In genomic region chr6:83121863-83122710, GRCm38 (mm10) we compare ENCODE assay signal across 7 mouse cellular contexts. TPM values are rescaled to one million over a fixed set of nuclear protein-coding genes. Genes with fewer than 3 reads are reported as not detected.
DNase-seq lines count a peak whose midpoint lies in the region; ATAC-seq and TF ChIP-seq lines count a peak whose summit lies in the region.

No protein-coding gene starts in this region.

- DNase-seq in left cerebral cortex, adult 2 months (ENCODE audit: extremely low spot score in 1 of 2, low spot score in 2 of 2), result no peak
- no peak for DNase-seq in left cerebral cortex, postnatal 25 days (ENCODE audit: low spot score in 2 of 2)
- peak; percentile 54 for DNase-seq in liver
- DNase-seq in left cerebral cortex, adult 8-10 months (ENCODE audit: low spot score in 2 of 2), result no peak

- H3K4me1 ChIP-seq in brown adipose tissue, adult 24 weeks (ENCODE audit: control insufficient read depth, insufficient read depth, insufficient read length, low read length), result peaks cover 8% of the 10 kb centered on the region; the same call in 1 of the 2 replicates
- H3K4me1 ChIP-seq in forebrain, embryonic 12.5 days, result peaks cover 52% of the 10 kb centered on the region
- H3K4me1 ChIP-seq in olfactory bulb, adult 2 months (ENCODE audit: control insufficient read depth, insufficient read depth, low read length), result peaks cover 27% of the 10 kb centered on the region

- 2% methylated on average over 38 of the region's 52 CpGs for WGBS in forebrain, embryonic 12.5 days
- WGBS in olfactory bulb, adult 2 months, result 2% methylated on average over 52 of the region's 52 CpGs

- H3K4me2 ChIP-seq in forebrain, embryonic 12.5 days, result peak overlapping the region; percentile 94

- intact Hi-C loops in left cerebral cortex, adult 2 months (cut with DNase I), result no loop called here
- intact Hi-C loops in left cerebral cortex, postnatal 25 days (cut with DNase I), result no loop called here

- TF ChIP-seq POLR2A in olfactory bulb, adult 2 months (IDR thresholded peaks at IDR 0.05; ENCODE audit: insufficient read depth, low read depth, low read length), result no peak

- no peak; the same call in 1 of the 2 replicates for ATAC-seq in forebrain, embryonic 12.5 days (ENCODE audit: low FRiP score)

- peak overlapping the region; percentile 62 for H3K4me3 ChIP-seq in left cerebral cortex, adult 2 months
- H3K4me3 ChIP-seq in brown adipose tissue, adult 24 weeks (ENCODE audit: insufficient read depth, low read depth, low read length), result peak overlapping the region; percentile 66
- H3K4me3 ChIP-seq in forebrain, embryonic 12.5 days (replicated peaks), result peak overlapping the region; percentile 79
- H3K4me3 ChIP-seq in olfactory bulb, adult 2 months (ENCODE audit: insufficient read depth, low read depth, low read length), result peak overlapping the region; percentile 82

- H3K9ac ChIP-seq in forebrain, embryonic 12.5 days, result peak overlapping the region; percentile 88

- peak overlapping the region; percentile 78 for H3K27ac ChIP-seq in left cerebral cortex, adult 2 months
- H3K27ac ChIP-seq in brown adipose tissue, adult 24 weeks (replicated peaks; ENCODE audit: low read depth, low read length), result no peak overlapping the region
- H3K27ac ChIP-seq in forebrain, embryonic 12.5 days, result peak overlapping the region; percentile 99
- peak overlapping the region; percentile 18 for H3K27ac ChIP-seq in olfactory bulb, adult 2 months (ENCODE audit: insufficient read depth, low read depth, low read length)

- peaks cover 38% of the 10 kb centered on the region for H3K36me3 ChIP-seq in forebrain, embryonic 12.5 days (replicated peaks)

- no peaks in the 10 kb centered on the region for H3K27me3 ChIP-seq in forebrain, embryonic 12.5 days

- no peaks in the 10 kb centered on the region for H3K9me3 ChIP-seq in forebrain, embryonic 12.5 days

- TF ChIP-seq CTCF in left cerebral cortex, adult 2 months (IDR thresholded peaks at IDR 0.05), result no peak; the same call in 1 of the 2 replicates
- no peak for TF ChIP-seq CTCF in olfactory bulb, adult 2 months (IDR thresholded peaks at IDR 0.05; ENCODE audit: insufficient read depth, low read depth, low read length)

RNA-seq across cellular contexts. Expression of gene Wbp1, which starts 0.7 kb away (rescaled TPM):
- 10 to 100 TPM; 42.4 to 42.5 TPM for total RNA-seq in left cerebral cortex, adult 2 months (2021)
- 10 to 100 TPM; 36.7 to 48.7 TPM for total RNA-seq in left cerebral cortex, postnatal 25 days (2021)
- polyA plus RNA-seq in brown adipose tissue, adult 24 weeks (2012; ENCODE audit: insufficient read depth, insufficient read length, missing spikeins), result 62.1 and 70.3 TPM in 2 replicates
- polyA plus RNA-seq in forebrain, embryonic 12.5 days (2016; fragmentation: Nextera tagmentation; extraction: Ambion mirVana), result 202 and 219 TPM in 2 replicates
- polyA plus RNA-seq in olfactory bulb, adult 2 months (2012; ENCODE audit: insufficient read depth, insufficient read length, low replicate concordance, missing spikeins), result not detected in 2 replicates
- total RNA-seq in left cerebral cortex, adult 8-10 months (2022), result 10 to 100 TPM; 36.5 to 47.4 (median 39.6) TPM

RNA-seq across cellular contexts. Expression of gene Ino80b, which starts 3.1 kb away (rescaled TPM):
- 10 to 100 TPM; 19.9 to 22.2 TPM for total RNA-seq in left cerebral cortex, adult 2 months (2021)
- 10 to 100 TPM; 11.2 to 21.3 TPM for total RNA-seq in left cerebral cortex, postnatal 25 days (2021)
- 8.7 and 13.1 TPM in 2 replicates for polyA plus RNA-seq in brown adipose tissue, adult 24 weeks (2012; ENCODE audit: insufficient read depth, insufficient read length, missing spikeins)
- 19.0 and 20.6 TPM in 2 replicates for polyA plus RNA-seq in forebrain, embryonic 12.5 days (2016; fragmentation: Nextera tagmentation; extraction: Ambion mirVana)
- polyA plus RNA-seq in olfactory bulb, adult 2 months (2012; ENCODE audit: insufficient read depth, insufficient read length, low replicate concordance, missing spikeins), result not detected in 2 replicates
- total RNA-seq in left cerebral cortex, adult 8-10 months (2022), result 10 to 100 TPM; 22.0 to 26.8 (median 25.4) TPM

RNA-seq across cellular contexts. Expression of gene Mogs, which starts 6.8 kb away (rescaled TPM):
- total RNA-seq in left cerebral cortex, adult 2 months (2021), result 10 to 100 TPM; 28.6 to 29.5 TPM
- 10 to 100 TPM; 27.2 to 28.0 TPM for total RNA-seq in left cerebral cortex, postnatal 25 days (2021)
- 6.0 and 6.2 TPM in 2 replicates for polyA plus RNA-seq in brown adipose tissue, adult 24 weeks (2012; ENCODE audit: insufficient read depth, insufficient read length, missing spikeins)
- polyA plus RNA-seq in forebrain, embryonic 12.5 days (2016; fragmentation: Nextera tagmentation; extraction: Ambion mirVana), result 37.4 and 38.6 TPM in 2 replicates
- not detected in 2 replicates for polyA plus RNA-seq in olfactory bulb, adult 2 months (2012; ENCODE audit: insufficient read depth, insufficient read length, low replicate concordance, missing spikeins)
- 10 to 100 TPM; 27.4 to 32.3 (median 31.3) TPM for total RNA-seq in left cerebral cortex, adult 8-10 months (2022)

RNA-seq across cellular contexts. Expression of gene Rtkn, which starts 13.2 kb away (rescaled TPM):
- total RNA-seq in left cerebral cortex, adult 2 months (2021), result 10 to 100 TPM; 87.0 to 97.5 TPM
- 10 to 100 TPM; 51.2 to 76.8 TPM for total RNA-seq in left cerebral cortex, postnatal 25 days (2021)
- polyA plus RNA-seq in brown adipose tissue, adult 24 weeks (2012; ENCODE audit: insufficient read depth, insufficient read length, missing spikeins), result 4.5 and 7.1 TPM in 2 replicates
- polyA plus RNA-seq in forebrain, embryonic 12.5 days (2016; fragmentation: Nextera tagmentation; extraction: Ambion mirVana), result 19.9 and 20.1 TPM in 2 replicates
- polyA plus RNA-seq in olfactory bulb, adult 2 months (2012; ENCODE audit: insufficient read depth, insufficient read length, low replicate concordance, missing spikeins), result not detected in 2 replicates
- 100 to 1,000 TPM in 1 of 4 experiments, 10 to 100 TPM in 3; 91.4 to 114 (median 92.8) TPM for total RNA-seq in left cerebral cortex, adult 8-10 months (2022)

RNA-seq across cellular contexts. Expression of gene Mrpl53, which starts 13.2 kb away (rescaled TPM):
- 10 to 100 TPM; 57.5 to 61.7 TPM for total RNA-seq in left cerebral cortex, adult 2 months (2021)
- total RNA-seq in left cerebral cortex, postnatal 25 days (2021), result 10 to 100 TPM; 60.3 to 66.6 TPM
- 172 and 202 TPM in 2 replicates for polyA plus RNA-seq in brown adipose tissue, adult 24 weeks (2012; ENCODE audit: insufficient read depth, insufficient read length, missing spikeins)
- polyA plus RNA-seq in forebrain, embryonic 12.5 days (2016; fragmentation: Nextera tagmentation; extraction: Ambion mirVana), result 117 TPM in 2 replicates
- not detected in 2 replicates for polyA plus RNA-seq in olfactory bulb, adult 2 months (2012; ENCODE audit: insufficient read depth, insufficient read length, low replicate concordance, missing spikeins)
- total RNA-seq in left cerebral cortex, adult 8-10 months (2022), result 10 to 100 TPM; 51.1 to 63.3 (median 54.2) TPM
